Mouse (Mus musculus): ENCODE results near the gene Cyp2c70. TPM values are rescaled to one million over a fixed set of nuclear protein-coding genes. Genes with fewer than 3 reads are reported as not detected.
A peak's percentile ranks its signal among the peaks of the same experiment; 100 is the strongest.
"Not testable (repeated sequence)": the region's sequence is repeated elsewhere in the genome, so short reads cannot be mapped to it uniquely, and the experiment has no call there.

The Cyp2c70 gene
- polyA plus RNA-seq (2014; fragmentation: Nextera tagmentation; extraction: Ambion mirVana) = not detected in 2 replicates

- H3K4me1 ChIP-seq (ENCODE audit: control insufficient read depth, insufficient read depth, low read length) = no peaks in the 10 kb centered on the region
- 79% methylated on average over 5 of the region's 5 CpGs for WGBS
- H3K27me3 ChIP-seq (ENCODE audit: control insufficient read depth, insufficient read depth, low read length) = no peaks in the 10 kb centered on the region
- H3K4me2 ChIP-seq (ENCODE audit: low read depth, low read length) = no peak within 1 kb of the TSS
- DNase-seq (ENCODE audit: low spot score) = no peak
- no peaks in the 10 kb centered on the region for H3K36me3 ChIP-seq (replicated peaks; ENCODE audit: control insufficient read depth, insufficient read depth, low read depth, low read length)
- no peak within 1 kb of the TSS for H3K27ac ChIP-seq (replicated peaks; ENCODE audit: low read depth, low read length)
- no peaks in the 10 kb centered on the region for H3K9me3 ChIP-seq (replicated peaks; ENCODE audit: control insufficient read depth, low read length)
- H3K4me3 ChIP-seq (ENCODE audit: low read depth, low read length) = no peak within 1 kb of the TSS
- ATAC-seq (replicated peaks; ENCODE audit: insufficient number of reproducible peaks, low FRiP score, low TSS enrichment, low read depth) = no peak
- H3K9ac ChIP-seq (replicated peaks; ENCODE audit: low read length) = no peak within 1 kb of the TSS
These were observed at the start of gene Cyp2c70 for GRCm38 (mm10) chr19:40187160-40187559. Cyp2c70 (minus strand) TSS chr19:40187333.

- Histone ChIP-seq H3K27me3 (ENCODE audit: control insufficient read depth, insufficient read depth, low read length) (no peaks in the 10 kb centered on the region), H3K9ac (replicated peaks; ENCODE audit: low read length) (no peak overlapping the region), H3K9me3 (replicated peaks; ENCODE audit: control insufficient read depth, low read length) (no peaks in the 10 kb centered on the region), H3K36me3 (replicated peaks; ENCODE audit: control insufficient read depth, insufficient read depth, low read depth, low read length) (no peaks in the 10 kb centered on the region), H3K27ac (replicated peaks; ENCODE audit: low read depth, low read length) (no peak overlapping the region), H3K4me2 (ENCODE audit: low read depth, low read length) (no peak overlapping the region), H3K4me1 (ENCODE audit: control insufficient read depth, insufficient read depth, low read length) (no peaks in the 10 kb centered on the region), H3K4me3 (ENCODE audit: low read depth, low read length) (no peak overlapping the region)
- 100% methylated on average over 2 of the region's 2 CpGs for WGBS
- ATAC-seq (replicated peaks; ENCODE audit: insufficient number of reproducible peaks, low FRiP score, low TSS enrichment, low read depth) (no peak), DNase-seq (ENCODE audit: low spot score) (no peak)
These were observed 45.4 kb upstream of the Cyp2c70 start for GRCm38 (mm10) chr19:40232560-40232959.

GRCm38 (mm10) chr19:40231825-40232541 lies 44.9 kb upstream of the Cyp2c70 start:
- WGBS = 69% methylated on average over 7 of the region's 7 CpGs
- Histone ChIP-seq H3K9ac (replicated peaks; ENCODE audit: low read length) (no peak overlapping the region), H3K36me3 (replicated peaks; ENCODE audit: control insufficient read depth, insufficient read depth, low read depth, low read length) (no peaks in the 10 kb centered on the region), H3K27ac (replicated peaks; ENCODE audit: low read depth, low read length) (no peak overlapping the region), H3K9me3 (replicated peaks; ENCODE audit: control insufficient read depth, low read length) (no peaks in the 10 kb centered on the region), H3K4me1 (ENCODE audit: control insufficient read depth, insufficient read depth, low read length) (no peaks in the 10 kb centered on the region), H3K27me3 (ENCODE audit: control insufficient read depth, insufficient read depth, low read length) (no peaks in the 10 kb centered on the region), H3K4me3 (ENCODE audit: low read depth, low read length) (no peak overlapping the region), H3K4me2 (ENCODE audit: low read depth, low read length) (no peak overlapping the region)
- ATAC-seq (replicated peaks; ENCODE audit: insufficient number of reproducible peaks, low FRiP score, low TSS enrichment, low read depth) = no peak
- no peak for DNase-seq (ENCODE audit: low spot score)

DNA sequence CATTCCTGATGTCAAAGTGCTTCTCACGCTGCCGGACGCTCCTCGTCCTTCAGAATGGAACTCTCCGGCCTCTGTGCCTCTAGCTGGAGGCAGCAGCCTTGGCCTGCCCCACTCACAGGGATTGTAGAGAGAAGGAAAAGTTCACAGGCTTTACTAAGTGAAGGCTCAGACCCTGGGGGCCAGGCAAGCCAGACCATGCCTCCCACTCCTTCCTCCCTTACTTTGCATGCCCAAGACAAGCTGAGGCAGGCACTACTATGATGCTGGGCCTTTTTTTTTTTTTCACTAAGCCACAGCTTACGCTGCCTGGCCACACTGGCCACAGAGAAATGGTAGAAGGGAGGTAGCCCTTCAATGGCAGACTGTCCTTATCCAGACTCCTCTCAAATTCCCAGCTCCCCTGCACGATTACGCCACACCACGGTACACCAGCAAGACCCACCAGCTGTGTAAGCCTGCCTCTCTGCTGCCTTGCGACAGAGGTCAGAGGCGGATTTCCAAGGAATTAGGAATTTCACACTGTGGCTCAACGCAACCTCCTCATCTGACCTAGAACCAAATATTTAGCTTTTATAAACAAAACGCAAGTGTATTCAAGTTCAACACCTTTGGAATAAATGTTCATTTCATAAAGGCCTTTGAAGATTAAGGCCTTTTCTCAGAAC lies 44.1 kb upstream of the Cyp2c70 start:
- H3K4me3 ChIP-seq (ENCODE audit: low read depth, low read length) = no peak overlapping the region
- DNase-seq (ENCODE audit: low spot score) (no peak), ATAC-seq (replicated peaks; ENCODE audit: insufficient number of reproducible peaks, low FRiP score, low TSS enrichment, low read depth) (no peak)
- no peaks in the 10 kb centered on the region for H3K4me1 ChIP-seq (ENCODE audit: control insufficient read depth, insufficient read depth, low read length)
- H3K27ac ChIP-seq (replicated peaks; ENCODE audit: low read depth, low read length) = no peak overlapping the region
- no peaks in the 10 kb centered on the region for H3K9me3 ChIP-seq (replicated peaks; ENCODE audit: control insufficient read depth, low read length)
- 78% methylated on average over 13 of the region's 13 CpGs for WGBS
- no peaks in the 10 kb centered on the region for H3K36me3 ChIP-seq (replicated peaks; ENCODE audit: control insufficient read depth, insufficient read depth, low read depth, low read length)
- H3K9ac ChIP-seq (replicated peaks; ENCODE audit: low read length) = no peak overlapping the region
- H3K4me2 ChIP-seq (ENCODE audit: low read depth, low read length) = no peak overlapping the region
- H3K27me3 ChIP-seq (ENCODE audit: control insufficient read depth, insufficient read depth, low read length) = no peaks in the 10 kb centered on the region

DNA sequence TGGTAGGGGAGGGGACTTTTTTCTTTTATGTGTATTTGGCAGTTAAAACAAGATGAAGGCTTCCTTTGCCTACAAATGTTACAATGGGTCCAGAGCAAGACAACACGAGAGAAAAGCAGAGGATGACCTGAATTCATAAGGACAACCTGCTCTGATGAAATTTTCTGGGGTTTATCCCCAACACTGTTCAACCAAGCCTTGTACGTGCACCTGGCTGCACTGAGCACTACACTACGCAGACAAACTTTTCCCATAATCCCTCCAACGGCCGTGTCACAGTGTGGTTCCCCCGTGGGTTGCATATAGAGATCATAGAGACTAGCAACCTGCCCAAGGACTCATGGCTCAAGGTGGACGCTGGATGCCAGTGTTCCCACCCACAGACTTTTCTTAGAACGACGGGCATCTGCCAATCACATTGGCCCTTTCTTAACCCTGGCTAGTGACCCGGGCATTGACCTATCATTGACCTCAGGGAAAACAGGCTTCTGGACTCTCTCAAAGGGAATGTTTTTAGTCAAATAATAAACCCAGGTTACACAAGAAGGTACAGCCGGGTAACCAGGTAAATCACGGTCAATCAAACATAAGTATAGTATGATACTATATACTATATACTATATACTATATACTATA lies 39.5 kb upstream of the Cyp2c70 start:
- no peak overlapping the region for H3K9ac ChIP-seq (replicated peaks; ENCODE audit: low read length)
- no peak for DNase-seq (ENCODE audit: low spot score)
- 83% methylated on average over 12 of the region's 12 CpGs for WGBS
- ATAC-seq (replicated peaks; ENCODE audit: insufficient number of reproducible peaks, low FRiP score, low TSS enrichment, low read depth) = no peak
- no peaks in the 10 kb centered on the region for H3K4me1 ChIP-seq (ENCODE audit: control insufficient read depth, insufficient read depth, low read length)
- no peaks in the 10 kb centered on the region for H3K9me3 ChIP-seq (replicated peaks; ENCODE audit: control insufficient read depth, low read length)
- H3K4me3 ChIP-seq (ENCODE audit: low read depth, low read length) = no peak overlapping the region
- H3K27ac ChIP-seq (replicated peaks; ENCODE audit: low read depth, low read length) = no peak overlapping the region
- no peak overlapping the region for H3K4me2 ChIP-seq (ENCODE audit: low read depth, low read length)
- no peaks in the 10 kb centered on the region for H3K27me3 ChIP-seq (ENCODE audit: control insufficient read depth, insufficient read depth, low read length)
- H3K36me3 ChIP-seq (replicated peaks; ENCODE audit: control insufficient read depth, insufficient read depth, low read depth, low read length) = no peaks in the 10 kb centered on the region

DNA sequence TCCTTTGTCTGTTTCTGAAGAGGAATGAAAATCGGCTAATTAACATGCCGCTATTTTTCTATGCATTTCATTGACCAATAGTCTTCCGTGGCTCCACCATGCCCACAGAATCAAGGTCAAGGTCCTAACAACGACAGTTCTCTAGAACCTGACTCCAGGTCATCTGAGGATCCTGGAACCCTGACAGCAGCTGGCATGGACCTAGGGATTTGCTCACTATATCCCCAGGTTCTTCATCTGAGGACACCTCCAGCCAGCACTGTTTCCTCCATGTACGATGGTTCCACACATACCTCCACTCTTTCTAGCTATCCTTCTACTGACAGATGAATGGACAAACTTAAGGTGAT lies 38.6 kb upstream of the Cyp2c70 start:
- no peak for DNase-seq (ENCODE audit: low spot score)
- Histone ChIP-seq H3K4me3 (ENCODE audit: low read depth, low read length) (no peak overlapping the region), H3K9ac (replicated peaks; ENCODE audit: low read length) (no peak overlapping the region), H3K36me3 (replicated peaks; ENCODE audit: control insufficient read depth, insufficient read depth, low read depth, low read length) (no peaks in the 10 kb centered on the region), H3K27ac (replicated peaks; ENCODE audit: low read depth, low read length) (no peak overlapping the region), H3K4me1 (ENCODE audit: control insufficient read depth, insufficient read depth, low read length) (no peaks in the 10 kb centered on the region), H3K4me2 (ENCODE audit: low read depth, low read length) (no peak overlapping the region), H3K9me3 (replicated peaks; ENCODE audit: control insufficient read depth, low read length) (no peaks in the 10 kb centered on the region), H3K27me3 (ENCODE audit: control insufficient read depth, insufficient read depth, low read length) (no peaks in the 10 kb centered on the region)
- WGBS = 62% methylated on average over 5 of the region's 5 CpGs
- ATAC-seq (replicated peaks; ENCODE audit: insufficient number of reproducible peaks, low FRiP score, low TSS enrichment, low read depth) = no peak

DNA sequence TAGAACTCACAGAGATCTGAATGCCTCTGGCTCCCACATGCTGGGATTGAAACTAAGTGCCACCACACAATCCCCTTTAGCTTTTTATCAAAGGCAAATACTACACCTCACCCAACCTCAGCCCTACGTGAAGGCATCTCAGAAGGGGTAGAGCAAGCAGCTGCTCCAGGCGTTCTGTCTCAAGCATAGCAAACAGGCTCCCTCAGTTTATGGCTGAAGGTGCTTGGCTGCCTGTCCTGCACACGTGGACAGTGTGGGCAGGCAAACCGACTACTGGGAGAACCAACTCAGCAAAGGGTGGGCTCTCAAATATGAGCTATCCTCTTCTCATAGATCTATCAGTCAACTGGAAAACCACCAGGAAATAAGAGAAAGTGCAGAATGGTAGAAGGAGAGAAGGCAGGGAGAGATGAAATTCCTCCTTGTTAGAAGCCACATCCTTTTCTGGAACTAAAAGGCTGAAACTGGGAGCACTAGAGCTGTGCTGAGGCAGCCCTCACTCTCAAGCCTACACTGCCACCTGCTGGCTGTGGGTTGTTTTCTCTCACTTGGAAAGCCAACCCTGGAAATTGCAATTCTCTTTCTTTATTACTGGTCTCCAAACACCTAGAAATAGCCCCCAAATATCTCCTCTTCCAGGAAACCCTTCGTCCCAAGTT lies 38.1 kb upstream of the Cyp2c70 start:
- Histone ChIP-seq H3K9me3 (replicated peaks; ENCODE audit: control insufficient read depth, low read length) (no peaks in the 10 kb centered on the region), H3K9ac (replicated peaks; ENCODE audit: low read length) (no peak overlapping the region), H3K36me3 (replicated peaks; ENCODE audit: control insufficient read depth, insufficient read depth, low read depth, low read length) (no peaks in the 10 kb centered on the region), H3K27me3 (ENCODE audit: control insufficient read depth, insufficient read depth, low read length) (no peaks in the 10 kb centered on the region), H3K4me1 (ENCODE audit: control insufficient read depth, insufficient read depth, low read length) (no peaks in the 10 kb centered on the region), H3K27ac (replicated peaks; ENCODE audit: low read depth, low read length) (no peak overlapping the region), H3K4me3 (ENCODE audit: low read depth, low read length) (no peak overlapping the region), H3K4me2 (ENCODE audit: low read depth, low read length) (no peak overlapping the region)
- DNase-seq (ENCODE audit: low spot score) = peak; percentile 81
- WGBS = 71% methylated on average over 5 of the region's 5 CpGs
- ATAC-seq (replicated peaks; ENCODE audit: insufficient number of reproducible peaks, low FRiP score, low TSS enrichment, low read depth) = no peak

GRCm38 (mm10) chr19:40222307-40222706 lies 35.2 kb upstream of the Cyp2c70 start:
- H3K4me3 ChIP-seq (ENCODE audit: low read depth, low read length); H3K9me3 ChIP-seq (replicated peaks; ENCODE audit: control insufficient read depth, low read length); H3K27me3 ChIP-seq (ENCODE audit: control insufficient read depth, insufficient read depth, low read length); H3K4me1 ChIP-seq (ENCODE audit: control insufficient read depth, insufficient read depth, low read length); H3K36me3 ChIP-seq (replicated peaks; ENCODE audit: control insufficient read depth, insufficient read depth, low read depth, low read length); H3K4me2 ChIP-seq (ENCODE audit: low read depth, low read length); ATAC-seq (replicated peaks; ENCODE audit: insufficient number of reproducible peaks, low FRiP score, low TSS enrichment, low read depth); H3K9ac ChIP-seq (replicated peaks; ENCODE audit: low read length); DNase-seq (ENCODE audit: low spot score); H3K27ac ChIP-seq (replicated peaks; ENCODE audit: low read depth, low read length): not testable (repeated sequence)
- 92% methylated on average over 9 of the region's 9 CpGs for WGBS
